Mouse (Mus musculus): Measurements from ENCODE around the gene Rbpms2.

Gene Rbpms2

GRCm38 (mm10) chr9:65700504-65700903, 71.1 kb downstream of the Rbpms2 start:
- no peak for DNase-seq

- no peak for DNase-seq
Measured at GRCm38 (mm10) chr9:65702286-65702685, 72.8 kb downstream of the Rbpms2 start.

- no peak for DNase-seq
Measured at GRCm38 (mm10) chr9:65703241-65703640, 73.8 kb downstream of the Rbpms2 start.

GRCm38 (mm10) chr9:65703926-65704595, 74.6 kb downstream of the Rbpms2 start:
- no peak for DNase-seq

Data from cerebellum, adult 8-10 months (tissue).